Mouse (Mus musculus): ENCODE measurements around the gene Rgs5. TPM values are rescaled to one million over a fixed set of nuclear protein-coding genes. Genes with fewer than 3 reads are reported as not detected.

Rgs5 gene
- total RNA-seq, 2 experiments from 2014 or later: 34.0 to 36.6 TPM

DNA sequence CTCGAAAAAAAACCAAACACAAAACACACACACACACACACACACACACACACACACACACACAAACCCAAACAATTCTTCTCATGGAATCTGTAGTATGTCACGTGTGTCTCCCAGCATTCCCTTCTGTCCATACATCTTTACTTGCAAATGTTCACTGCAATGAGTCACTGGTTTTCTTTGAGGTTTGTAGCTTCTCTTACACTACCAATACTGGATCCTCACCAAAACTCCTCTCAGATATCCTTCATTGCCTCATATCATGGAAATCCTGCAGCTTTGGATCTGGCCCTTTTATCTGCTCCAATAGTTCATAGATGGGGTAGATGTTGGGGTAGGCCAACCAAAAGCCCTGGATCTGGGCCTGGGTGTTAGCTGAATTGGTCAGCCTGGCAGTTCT lies 66.5 kb downstream of the Rgs5 start:
- DNase-seq (ENCODE audit: low spot score in 2 of 2): no peak

DNA sequence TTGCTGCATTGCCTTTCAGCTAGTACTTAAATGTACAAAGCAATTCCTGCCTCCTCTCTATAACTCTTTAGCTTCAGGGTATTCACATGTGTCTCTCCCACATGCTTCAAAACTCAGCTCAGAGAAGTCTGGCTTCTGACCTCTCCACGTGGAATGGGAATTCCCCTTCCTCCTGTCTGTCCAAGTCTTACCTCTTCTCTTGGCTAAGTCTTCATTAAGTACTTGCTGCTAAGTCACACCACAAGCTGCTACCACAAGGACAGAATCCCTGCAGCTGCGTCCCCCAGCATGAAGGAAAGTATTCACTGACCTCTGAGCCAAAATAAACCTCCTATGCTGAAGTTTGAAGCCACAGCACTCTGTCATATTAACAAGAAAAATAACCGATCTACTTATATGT lies 71.0 kb downstream of the Rgs5 start:
- DNase-seq (ENCODE audit: low spot score in 2 of 2): no peak

DNA sequence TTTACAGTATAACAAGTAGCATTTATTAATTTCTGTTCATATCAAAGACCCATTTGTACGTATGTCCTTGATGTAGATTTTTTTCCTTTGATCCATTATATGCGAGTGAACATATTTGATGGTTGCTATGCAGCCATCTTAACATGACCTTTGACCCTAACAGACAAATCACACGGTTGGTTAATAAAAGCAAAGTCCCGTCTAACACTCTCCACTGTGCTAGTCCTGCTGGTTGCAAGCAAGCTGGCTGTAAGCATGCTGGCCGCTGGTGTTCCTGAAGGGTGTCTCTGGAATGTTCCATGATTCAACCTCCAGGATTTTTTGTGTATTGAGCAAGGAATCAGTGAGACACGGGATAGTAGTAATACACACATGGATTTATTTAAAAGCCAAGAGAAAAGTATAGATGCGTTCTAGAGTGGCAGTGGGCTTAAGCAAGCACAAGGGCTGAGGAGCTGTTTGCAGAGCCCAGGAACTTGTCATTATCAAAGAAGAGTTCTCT lies 75.3 kb downstream of the Rgs5 start:
- DNase-seq (ENCODE audit: low spot score in 2 of 2): no peak

DNA sequence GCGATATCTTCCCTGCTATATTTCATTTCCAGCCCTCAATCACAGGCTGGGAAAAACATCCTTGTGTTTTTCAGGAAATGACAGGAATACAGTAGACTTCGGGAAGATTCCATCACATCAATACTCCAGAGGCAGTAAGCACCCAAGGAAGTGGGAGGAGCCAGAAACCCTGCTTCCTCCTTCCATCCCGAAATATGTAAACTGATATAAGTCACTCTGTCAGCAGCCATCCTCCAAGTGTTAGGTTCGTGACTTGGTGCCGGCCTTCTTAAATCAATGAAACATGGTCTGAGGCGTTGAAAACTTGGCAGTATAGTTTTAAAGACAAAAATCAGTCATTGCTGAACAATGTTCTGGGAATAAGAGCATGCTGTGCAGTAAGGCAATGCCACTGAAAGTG lies 80.8 kb downstream of the Rgs5 start:
- no peak for DNase-seq (ENCODE audit: low spot score in 2 of 2)

DNA sequence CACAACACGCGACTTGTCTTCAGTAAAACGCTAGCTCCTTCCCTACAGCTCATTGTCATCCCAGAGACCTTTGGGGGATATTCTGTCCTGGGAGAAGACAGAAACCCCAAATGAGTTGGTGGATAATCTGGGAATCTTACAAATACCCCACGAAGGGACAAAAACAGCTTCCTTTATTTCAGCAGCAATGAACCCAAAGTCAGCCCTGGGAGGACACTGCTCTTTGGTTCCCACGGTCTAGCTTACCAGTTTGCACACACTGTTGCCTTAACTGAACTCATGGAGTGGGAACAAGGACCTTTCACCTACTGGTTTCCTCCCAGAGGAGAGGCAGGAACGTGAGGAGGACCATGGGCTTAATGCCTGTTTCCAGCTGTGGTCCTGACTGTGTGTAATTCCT lies 81.9 kb downstream of the Rgs5 start:
- no peak for DNase-seq (ENCODE audit: low spot score in 2 of 2)

DNA sequence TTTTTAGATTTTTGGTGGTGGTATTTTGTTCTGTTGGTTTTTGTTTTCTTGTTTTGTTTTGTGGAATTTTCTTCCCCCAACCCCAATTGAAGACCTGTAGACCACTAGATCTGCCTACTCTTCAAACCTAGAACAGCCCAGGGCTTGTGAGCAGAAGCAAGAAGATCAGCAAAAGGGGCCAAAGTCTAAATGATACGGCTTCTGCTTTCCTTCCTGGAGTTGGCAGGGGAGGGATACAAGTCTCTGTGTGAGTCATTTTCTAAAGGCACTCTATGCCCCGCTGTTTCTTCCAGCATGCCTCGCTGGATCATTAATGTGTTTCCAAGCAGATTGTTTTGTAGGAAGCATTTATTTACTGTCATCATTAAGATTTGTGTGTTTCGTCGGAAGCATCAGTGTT lies 85.8 kb downstream of the Rgs5 start:
- no peak for DNase-seq (ENCODE audit: low spot score in 2 of 2)

Other genes with a start within 250 kb of the Rgs5 start
- 1 to 10 TPM in 1 of 2 experiments, under 1 TPM in 1; 0.59 to 1.2 TPM for gene Nuf2, start 124.0 kb upstream of the Rgs5 start, total RNA-seq (2021)
- gene Rgs4, start 92.1 kb downstream of the Rgs5 start, total RNA-seq (2021): 100 to 1,000 TPM; 364 to 379 TPM